Mouse (Mus musculus) cerebellum, postnatal 14 days (tissue): Measurements from ENCODE around the gene Trim17.
"Not testable (repeated sequence)": the region's sequence is repeated elsewhere in the genome, so short reads cannot be mapped to it uniquely, and the experiment has no call there.

Experiments used
- DNase-seq, 2 experiments: peaks; one replicate each; pipeline ENCODE4 v3.0.0; 2021; ENCODE audit warnings: mixed read lengths in 2 of 2

The Trim17 gene

GRCm38 (mm10) chr11:58947798-58948528 is 6.5 kb upstream of the Trim17 start:
- DNase-seq: peak; percentile 81 to 84

- DNase-seq: peak; percentile 85 to 90
Observed at GRCm38 (mm10) chr11:58948542-58949479, 5.7 kb upstream of the Trim17 start, which contains the start of gene Hist3h2ba. Hist3h2ba (plus strand) TSS chr11:58948920.

GRCm38 (mm10) chr11:58949480-58950431 is 4.7 kb upstream of the Trim17 start:
- peak; percentile 82 to 86 for DNase-seq

DNA sequence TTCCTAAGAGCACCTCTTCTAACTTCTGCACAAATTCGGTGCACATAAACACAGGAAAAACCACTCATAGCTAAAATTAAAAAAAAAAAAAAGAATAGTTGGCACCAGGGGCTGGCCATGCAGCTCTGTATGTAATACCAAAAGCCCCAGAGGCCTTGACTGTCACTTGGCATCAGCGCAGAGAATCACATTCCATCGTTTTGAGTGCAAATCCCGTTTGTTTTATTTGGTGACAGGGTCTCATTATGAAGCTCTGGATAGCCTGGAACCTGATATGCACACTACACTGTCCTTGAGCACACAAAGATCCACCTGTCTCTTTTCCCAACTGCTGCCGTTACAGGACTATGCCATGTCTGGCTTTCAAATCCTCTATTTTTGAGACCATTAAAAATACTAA is 3.3 kb upstream of the Trim17 start:
- DNase-seq: no peak

DNA sequence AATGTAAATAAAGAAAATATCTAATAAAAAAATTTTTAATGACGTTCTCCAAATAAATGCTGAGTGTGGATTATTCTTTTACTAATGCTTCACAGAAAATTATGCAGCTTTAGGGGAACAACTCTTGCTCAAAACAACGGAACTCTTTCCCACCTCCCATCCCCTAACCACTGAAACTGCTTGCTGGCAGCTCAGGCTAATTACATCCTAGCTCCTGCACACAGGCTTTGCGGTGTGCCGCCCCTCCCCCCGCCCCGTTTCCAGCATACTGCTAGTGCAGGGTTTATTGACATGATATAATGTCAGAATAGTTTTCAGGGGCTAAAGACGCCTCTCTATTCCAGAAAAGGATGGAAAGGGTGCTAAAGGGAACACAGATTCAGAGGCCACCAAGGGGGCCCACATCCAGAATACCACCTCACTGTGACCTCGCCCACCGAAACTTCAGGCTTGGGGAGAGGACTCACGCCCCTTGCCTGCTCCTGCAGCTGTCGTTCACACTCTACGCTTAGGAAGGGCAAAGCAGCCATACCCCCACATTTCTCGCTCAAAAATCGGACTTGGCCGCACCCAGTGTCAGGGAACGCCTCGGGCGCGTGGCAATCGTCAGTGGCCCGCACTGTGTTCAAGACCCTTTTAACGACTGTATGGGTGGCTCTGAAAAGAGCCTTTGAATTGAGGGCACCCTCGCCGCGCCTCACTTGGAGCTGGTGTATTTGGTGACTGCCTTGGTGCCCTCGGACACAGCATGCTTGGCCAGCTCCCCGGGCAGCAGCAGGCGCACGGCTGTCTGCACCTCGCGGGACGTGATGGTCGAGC is 925 bp upstream of the Trim17 start:
- DNase-seq: peak; percentile 67 to 72

- not testable (repeated sequence) for DNase-seq
Observed at GRCm38 (mm10) chr11:58954170-58954419, 390 bp upstream of the Trim17 start.

DNA sequence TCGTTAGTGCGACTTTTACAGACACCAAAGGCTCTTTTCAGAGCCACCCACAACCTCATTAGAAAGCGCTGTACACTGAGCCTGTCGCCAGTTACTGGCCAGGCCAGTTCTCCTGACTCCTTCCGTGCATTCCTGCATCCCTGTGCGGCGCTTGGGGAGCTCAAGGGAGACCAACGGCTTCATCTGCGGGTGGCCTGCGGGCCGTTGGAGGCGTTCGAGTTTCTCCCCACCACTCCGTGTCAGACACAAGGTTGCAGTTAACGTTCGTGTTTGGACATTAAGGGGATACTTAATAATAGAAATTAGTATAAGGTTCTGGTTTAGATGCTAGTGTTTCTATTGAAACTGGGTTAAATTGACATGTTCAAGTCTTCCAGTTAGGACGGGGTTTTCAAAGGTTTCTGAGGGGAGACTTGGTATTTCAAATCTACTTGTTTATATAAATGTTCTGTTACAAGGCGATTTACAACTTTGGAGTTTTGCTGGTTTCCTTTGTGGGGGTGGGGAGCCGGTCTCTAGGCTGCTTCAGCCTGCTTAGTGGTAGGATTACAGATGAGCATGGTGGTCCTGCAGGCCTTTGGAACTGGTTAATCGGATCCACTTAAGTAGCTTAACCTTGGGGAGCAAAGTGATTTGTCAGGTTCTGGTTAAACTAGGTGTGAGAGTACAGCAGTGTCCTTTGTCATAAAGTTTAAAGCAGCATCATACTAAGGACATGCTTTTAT is 820 bp downstream of the Trim17 start:
- peak; percentile 42 to 56 for DNase-seq

- DNase-seq: no peak
Observed at GRCm38 (mm10) chr11:58955868-58956257, 1.4 kb downstream of the Trim17 start.

- peak; percentile 41 to 43 for DNase-seq
Observed at GRCm38 (mm10) chr11:58957226-58957914, 2.9 kb downstream of the Trim17 start.

DNA sequence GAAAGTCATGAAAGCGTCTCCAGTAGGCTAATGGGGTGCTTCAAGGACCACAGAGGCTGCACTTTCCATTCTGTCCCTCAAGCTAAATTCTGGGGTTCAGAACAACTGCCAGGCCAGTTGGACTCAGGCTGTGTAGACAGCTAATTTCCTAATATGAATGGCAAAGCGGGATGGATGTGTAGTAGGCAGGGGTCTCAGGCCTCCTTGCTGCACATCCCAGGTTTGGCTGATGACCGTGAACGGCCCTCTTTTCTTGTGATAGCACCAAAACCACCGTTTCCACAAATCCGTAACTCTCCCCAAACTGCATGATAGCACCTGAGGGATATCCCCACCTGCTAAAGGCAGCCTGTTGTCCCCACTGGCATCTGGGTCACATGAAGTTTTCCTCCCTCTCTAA is 4.1 kb downstream of the Trim17 start:
- DNase-seq: no peak

DNA sequence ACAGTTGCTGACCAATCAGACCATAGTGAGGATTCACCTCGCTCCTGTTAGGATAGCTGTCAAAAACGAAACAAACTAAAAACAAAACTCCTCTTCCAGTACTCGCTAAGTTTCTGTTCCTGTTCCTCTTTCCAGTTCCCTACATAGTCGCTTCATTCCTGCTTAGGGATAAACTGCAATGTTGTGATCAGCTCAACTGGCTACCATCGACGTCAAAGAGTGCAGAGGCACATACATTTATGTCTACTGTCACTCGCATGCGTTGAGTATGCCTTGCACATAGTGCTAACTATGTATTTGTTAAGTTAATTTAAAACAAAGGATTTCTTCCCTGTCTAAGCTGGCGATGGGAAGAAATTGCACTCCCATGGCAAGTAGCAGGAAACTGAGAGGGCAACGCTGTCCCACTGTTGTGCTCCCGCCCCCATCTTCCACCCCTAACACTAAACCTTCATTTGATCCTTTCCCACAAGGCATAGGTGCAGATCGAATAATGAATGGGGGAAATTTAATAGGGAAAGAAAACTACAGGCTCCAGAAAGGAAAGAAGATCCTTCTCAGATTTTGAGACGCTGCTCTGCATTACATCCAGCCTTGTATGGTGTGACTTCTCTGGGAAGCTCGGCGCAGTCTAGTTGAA is 4.8 kb downstream of the Trim17 start:
- no peak for DNase-seq

DNA sequence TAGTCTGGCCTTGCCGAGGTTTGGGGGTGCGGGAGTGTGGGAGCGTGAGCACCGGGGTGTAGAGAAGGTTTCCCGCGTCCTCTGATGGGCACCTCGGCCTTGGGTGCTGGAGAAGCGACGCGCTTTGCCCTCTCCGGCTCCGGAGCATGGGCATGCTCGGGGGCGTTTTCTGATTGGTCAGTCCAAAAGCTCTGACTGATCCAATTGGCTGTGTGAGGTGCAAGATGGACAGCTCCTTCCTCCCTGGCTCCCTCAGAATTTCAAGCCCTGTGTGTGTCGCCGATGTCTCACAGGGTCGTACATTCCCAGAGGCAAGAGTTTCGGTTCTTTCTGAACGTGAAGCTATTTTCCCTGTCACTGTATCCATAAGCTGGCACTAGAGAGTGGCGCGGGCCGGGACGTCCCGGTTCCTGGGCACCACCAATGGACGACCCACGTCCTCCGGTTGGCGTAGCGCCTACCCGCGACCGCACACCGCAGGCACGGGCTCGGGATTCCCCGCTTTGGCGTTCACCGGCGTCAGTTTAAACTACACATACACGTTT is 5.5 kb downstream of the Trim17 start:
- peak; percentile 87 to 88 for DNase-seq

DNA sequence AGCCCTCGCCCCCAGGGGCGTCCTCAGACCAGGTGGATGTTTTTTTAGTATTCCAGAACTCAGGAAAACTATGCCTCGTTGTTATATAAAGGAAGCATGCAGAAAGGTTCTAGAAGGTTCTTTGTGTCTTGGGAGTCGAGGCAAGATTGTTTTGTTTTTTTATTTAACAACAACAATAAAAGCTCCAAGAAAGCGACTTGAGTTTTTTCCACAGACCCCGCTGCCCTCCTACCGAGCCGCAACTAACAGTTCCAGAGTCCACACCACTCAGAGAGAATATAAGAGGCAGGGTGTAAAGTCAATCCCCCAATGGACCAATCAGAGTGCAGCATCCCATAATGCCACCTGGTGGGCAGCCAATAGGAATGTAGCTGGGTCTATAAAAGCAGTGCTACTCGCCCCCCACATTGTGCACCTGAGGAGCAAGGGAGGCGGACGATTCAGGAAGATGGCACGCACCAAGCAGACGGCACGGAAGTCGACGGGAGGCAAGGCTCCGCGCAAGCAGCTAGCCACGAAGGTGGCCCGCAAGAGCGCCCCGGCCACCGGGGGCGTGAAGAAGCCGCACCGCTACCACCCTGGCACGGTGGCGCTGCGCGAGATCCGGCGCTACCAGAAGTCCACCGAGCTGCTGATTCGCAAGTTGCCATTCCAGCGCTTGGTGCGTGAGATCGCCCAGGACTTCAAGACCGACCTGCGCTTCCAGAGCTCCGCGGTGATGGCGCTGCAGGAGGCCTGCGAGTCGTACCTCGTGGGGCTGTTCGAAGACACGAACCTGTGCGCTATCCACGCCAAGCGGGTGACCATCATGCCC is 7.1 kb downstream of the Trim17 start:
- DNase-seq: peak; percentile 27 to 53

GRCm38 (mm10) chr11:58963543-58963942 is 9.1 kb downstream of the Trim17 start:
- peak; percentile 63 to 81 for DNase-seq

DNA sequence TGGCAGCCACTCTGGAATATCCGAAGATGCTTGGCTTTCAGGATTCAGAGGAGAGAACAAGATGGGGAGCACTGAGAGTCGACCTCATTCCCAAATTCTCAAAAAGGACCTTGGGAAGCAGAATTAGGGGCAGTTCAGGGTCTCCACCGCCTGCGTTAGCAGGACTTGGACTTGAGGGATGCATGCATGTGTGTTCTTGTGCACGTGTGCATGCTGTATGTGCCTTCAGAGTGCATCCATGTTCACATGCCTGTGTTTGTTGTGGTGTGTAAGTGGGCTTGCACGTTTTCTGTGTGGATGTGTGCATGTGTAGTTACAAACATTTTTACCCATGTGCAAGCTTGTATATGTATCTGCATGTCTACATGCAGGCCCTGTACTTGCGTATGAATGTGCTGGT is 9.7 kb downstream of the Trim17 start:
- no peak for DNase-seq

- DNase-seq: no peak
Observed at GRCm38 (mm10) chr11:58965001-58965760, 10.7 kb downstream of the Trim17 start.

DNA sequence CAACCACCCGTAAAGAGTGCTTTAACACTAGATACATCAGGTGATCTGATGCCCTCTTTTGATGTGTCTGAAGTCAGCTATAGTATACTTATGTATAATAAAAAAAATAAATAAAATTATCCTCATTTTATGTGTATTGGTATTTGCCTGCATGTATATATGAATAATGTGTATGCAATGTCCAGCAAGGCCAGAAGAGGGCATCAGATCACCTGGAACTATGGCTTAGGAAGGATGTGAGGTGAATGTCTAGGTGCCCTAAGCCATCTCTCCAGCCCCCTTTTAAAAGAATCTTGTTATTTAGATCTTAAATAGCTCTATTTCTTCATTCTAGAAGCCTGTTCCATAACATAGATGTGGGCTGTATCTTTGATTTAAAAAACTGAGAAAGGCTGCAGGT is 12.9 kb downstream of the Trim17 start:
- DNase-seq: peak; percentile 61 to 71

DNA sequence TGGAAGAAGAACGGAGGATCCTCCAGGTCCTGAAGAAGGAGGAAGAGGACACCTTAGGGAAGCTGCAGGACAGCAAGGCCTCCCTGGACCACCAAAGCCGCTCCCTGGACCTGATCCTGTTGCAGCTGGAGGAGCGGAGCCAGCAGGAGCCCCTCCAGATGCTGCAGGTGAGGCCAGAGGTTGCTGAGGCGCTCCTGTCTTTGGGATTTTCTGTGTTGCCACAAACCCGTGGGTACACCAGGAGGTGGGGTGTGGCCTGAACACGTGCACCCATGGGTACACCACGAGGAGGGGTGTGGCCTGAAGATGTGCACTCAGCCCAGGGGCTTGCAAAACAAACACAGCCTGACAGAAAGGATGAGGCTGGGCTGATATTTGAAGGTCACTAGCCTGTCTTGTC is 14.1 kb downstream of the Trim17 start:
- no peak for DNase-seq
